Mouse (Mus musculus): Measurements from ENCODE around the gene Nrarp. TPM values are rescaled to one million over a fixed set of nuclear protein-coding genes. Genes with fewer than 3 reads are reported as not detected.

The Nrarp gene
- total RNA-seq, 2 experiments from 2014 or later: 21.3 to 21.5 TPM

GRCm38 (mm10) chr2:25174866-25175689 lies 5.5 kb upstream of the Nrarp start:
- DNase-seq: no peak

- no peak for DNase-seq
Measured at GRCm38 (mm10) chr2:25175690-25176078, 4.9 kb upstream of the Nrarp start.

GRCm38 (mm10) chr2:25176573-25176972 lies 4.0 kb upstream of the Nrarp start:
- DNase-seq: no peak

- no peak for DNase-seq
Measured at GRCm38 (mm10) chr2:25177076-25177475, 3.5 kb upstream of the Nrarp start.

- no peak for DNase-seq
Measured at GRCm38 (mm10) chr2:25177685-25178084, 2.9 kb upstream of the Nrarp start.

- no peak for DNase-seq
Measured at GRCm38 (mm10) chr2:25178285-25178972, 2.1 kb upstream of the Nrarp start.

GRCm38 (mm10) chr2:25179566-25180217 lies 866 bp upstream of the Nrarp start:
- no peak for DNase-seq

GRCm38 (mm10) chr2:25180973-25181890 lies 674 bp downstream of the Nrarp start:
- no peak for DNase-seq

GRCm38 (mm10) chr2:25181891-25182397 lies 1.4 kb downstream of the Nrarp start:
- no peak for DNase-seq

- no peak for DNase-seq
Measured at GRCm38 (mm10) chr2:25182664-25183063, 2.1 kb downstream of the Nrarp start.

- no peak for DNase-seq
Measured at GRCm38 (mm10) chr2:25183336-25183735, 2.8 kb downstream of the Nrarp start.

- no peak for DNase-seq
Measured at GRCm38 (mm10) chr2:25184496-25184895, 3.9 kb downstream of the Nrarp start.

- no peak for DNase-seq
Measured at GRCm38 (mm10) chr2:25185625-25186574, 5.3 kb downstream of the Nrarp start.

- DNase-seq: no peak
Measured at GRCm38 (mm10) chr2:25186575-25186930, 6.0 kb downstream of the Nrarp start.

GRCm38 (mm10) chr2:25187841-25188240 lies 7.3 kb downstream of the Nrarp start:
- no peak for DNase-seq

GRCm38 (mm10) chr2:25193330-25193770 lies 12.8 kb downstream of the Nrarp start:
- DNase-seq: peak; percentile 78 to 81

- DNase-seq: no peak
Measured at GRCm38 (mm10) chr2:25194006-25194405, 13.4 kb downstream of the Nrarp start.

GRCm38 (mm10) chr2:25194486-25195171 lies 14.1 kb downstream of the Nrarp start:
- DNase-seq: no peak

- no peak for DNase-seq
Measured at GRCm38 (mm10) chr2:25195211-25196156, 14.9 kb downstream of the Nrarp start.
